Mouse (Mus musculus) stomach, postnatal 0 days (tissue): Measurements from ENCODE around the gene Ptpra. TPM values are rescaled to one million over a fixed set of nuclear protein-coding genes. Genes with fewer than 3 reads are reported as not detected.

ENCODE experiments used
- ATAC-seq: fragments of 200-750 bp; cut with Nextera tagmentation; 2 replicates; pipeline ENCODE4 v1.8.0; 2017; ENCODE audit not compliant: low FRiP score, low TSS enrichment
- DNase-seq: peaks from one replicate; pipeline ENCODE4 v3.0.0-alpha.2; 2016; ENCODE audit warnings: low spot score
- H3K27ac ChIP-seq: fragments of 300-500 bp; sonication (generic); replicated peaks from 2 replicates; pipeline ENCODE4 v1.5.1; 2014; ENCODE audit warnings: mild to moderate bottlenecking, control low read depth
- H3K27me3 ChIP-seq: fragments of 300-500 bp; sonication (generic); 2 replicates; pipeline ENCODE4 v1.6.1; 2014; ENCODE audit warnings: low read length; ENCODE audit not compliant: control insufficient read depth, insufficient read depth
- H3K36me3 ChIP-seq: fragments of 300-500 bp; sonication (generic); 2 replicates; pipeline ENCODE4 v1.6.1; 2014; ENCODE audit warnings: low read length, mixed read lengths; ENCODE audit not compliant: control insufficient read depth, insufficient read depth
- H3K4me1 ChIP-seq: fragments of 300-500 bp; sonication (generic); replicated peaks from 2 replicates; pipeline ENCODE4 v1.6.1; 2014; ENCODE audit warnings: antibody characterized with exemption; ENCODE audit not compliant: control insufficient read depth, insufficient read depth
- H3K4me2 ChIP-seq: fragments of 300-500 bp; sonication (generic); replicated peaks from 2 replicates; pipeline ENCODE4 v1.6.1; 2014; ENCODE audit warnings: low read depth, mild to moderate bottlenecking, control low read depth, moderate library complexity
- H3K4me3 ChIP-seq: fragments of 300-500 bp; sonication (generic); 2 replicates; pipeline ENCODE4 v1.5.1; 2014; ENCODE audit warnings: low read depth, low read length, control low read depth
- H3K9ac ChIP-seq: fragments of 300-500 bp; sonication (generic); 2 replicates; pipeline ENCODE4 v1.6.1; 2014; ENCODE audit warnings: mild to moderate bottlenecking, low read length, control low read depth, mixed read lengths
- H3K9me3 ChIP-seq: fragments of 300-500 bp; sonication (generic); 2 replicates; pipeline ENCODE4 v1.6.1; 2016; ENCODE audit warnings: low read length; ENCODE audit not compliant: control insufficient read depth
- CTCF ChIP-seq: IDR thresholded peaks from 2 replicates; pipeline ENCODE4 v1.5.1; 2016; ENCODE audit warnings: antibody characterized with exemption, low read depth, mild to moderate bottlenecking, moderate library complexity
- EP300 ChIP-seq: optimal IDR thresholded peaks from 2 replicates; pipeline ENCODE3; 2016; ENCODE audit warnings: antibody characterized with exemption
- WGBS: fragments of 180-500 bp; shearing (Covaris S2); extraction: QIAGEN DNeasy Blood & Tissue Kit; methylation state at CpG from one replicate; pipeline ENCODE4 v1.1.7; 2014; 5-methylcytosine and 5-hydroxymethylcytosine counted together
- polyA plus RNA-seq: library from polyadenylated mRNA; unstranded; fragments of >200 nt; fragmentation: Nextera tagmentation; extraction: Ambion mirVana; gene quantifications from 2 replicates; pipeline ENCODE4 v1.2.1, GENCODE M21; 2015

Gene Ptpra
- polyA plus RNA-seq, 1 experiment from 2014 or later: 45.1 TPM

- TF ChIP-seq EP300 (no peak), CTCF (no peak)
- 0% methylated on average over 41 of the region's 47 CpGs for WGBS
- peak overlapping the region; percentile 84 for H3K4me2 ChIP-seq
- DNase-seq (peak; percentile 81), ATAC-seq (peak; percentile 90)
- H3K27ac ChIP-seq: peak overlapping the region; percentile 87
- H3K9me3 ChIP-seq: no peaks in the 10 kb centered on the region
- peak overlapping the region; percentile 81 for H3K9ac ChIP-seq
- H3K4me1 ChIP-seq: peaks cover 6% of the 10 kb centered on the region; the same call in 1 of the 2 replicates
- peak overlapping the region; percentile 70 for H3K4me3 ChIP-seq
- no peaks in the 10 kb centered on the region for H3K36me3 ChIP-seq
- no peaks in the 10 kb centered on the region for H3K27me3 ChIP-seq
Observed at GRCm38 (mm10) chr2:130450434-130450796, 337 bp downstream of the Ptpra start.

- peaks cover 6% of the 10 kb centered on the region; the same call in 1 of the 2 replicates for H3K4me1 ChIP-seq
- TF ChIP-seq EP300: no peak
- TF ChIP-seq CTCF: no peak
- H3K4me2 ChIP-seq: peak overlapping the region; percentile 84
- H3K27ac ChIP-seq: no peak overlapping the region
- H3K9ac ChIP-seq: peak overlapping the region; percentile 81
- no peaks in the 10 kb centered on the region for H3K9me3 ChIP-seq
- H3K27me3 ChIP-seq: no peaks in the 10 kb centered on the region
- no peaks in the 10 kb centered on the region for H3K36me3 ChIP-seq
- peak overlapping the region; percentile 70 for H3K4me3 ChIP-seq
- no peak for DNase-seq
- 52% methylated on average over 14 of the region's 14 CpGs for WGBS
- ATAC-seq: no peak
Observed at GRCm38 (mm10) chr2:130451086-130451726, 1.1 kb downstream of the Ptpra start.

- ATAC-seq: no peak
- Histone ChIP-seq H3K4me2 (peak overlapping the region; percentile 84), H3K27ac (no peak overlapping the region), H3K4me1 (peaks cover 6% of the 10 kb centered on the region; the same call in 1 of the 2 replicates), H3K9me3 (no peaks in the 10 kb centered on the region), H3K4me3 (peak overlapping the region; percentile 70; the same call in 1 of the 2 replicates), H3K9ac (peak overlapping the region; percentile 81; the same call in 1 of the 2 replicates), H3K36me3 (no peaks in the 10 kb centered on the region), H3K27me3 (no peaks in the 10 kb centered on the region)
- WGBS: 52% methylated on average over 3 of the region's 3 CpGs
- DNase-seq: no peak
- TF ChIP-seq CTCF: no peak
- no peak for TF ChIP-seq EP300
Observed at GRCm38 (mm10) chr2:130451727-130452090, 1.6 kb downstream of the Ptpra start.

- WGBS: 57% methylated on average over 2 of the region's 2 CpGs
- Histone ChIP-seq H3K9ac (no peak overlapping the region), H3K4me2 (no peak overlapping the region), H3K4me1 (peaks cover 6% of the 10 kb centered on the region; the same call in 1 of the 2 replicates), H3K9me3 (no peaks in the 10 kb centered on the region), H3K36me3 (no peaks in the 10 kb centered on the region), H3K27ac (no peak overlapping the region), H3K4me3 (no peak overlapping the region), H3K27me3 (no peaks in the 10 kb centered on the region)
- ATAC-seq (no peak), DNase-seq (no peak)
- TF ChIP-seq CTCF: no peak
- TF ChIP-seq EP300: no peak
Observed at GRCm38 (mm10) chr2:130452266-130452665, 2.2 kb downstream of the Ptpra start.

- peaks cover 6% of the 10 kb centered on the region; the same call in 1 of the 2 replicates for H3K4me1 ChIP-seq
- ATAC-seq (no peak), DNase-seq (no peak)
- no peak overlapping the region for H3K4me3 ChIP-seq
- H3K27me3 ChIP-seq: no peaks in the 10 kb centered on the region
- H3K36me3 ChIP-seq: no peaks in the 10 kb centered on the region
- no peaks in the 10 kb centered on the region for H3K9me3 ChIP-seq
- H3K9ac ChIP-seq: no peak overlapping the region
- H3K27ac ChIP-seq: no peak overlapping the region
- 53% methylated on average over 6 of the region's 6 CpGs for whole genome bisulfite sequencing
- TF ChIP-seq EP300 (no peak), CTCF (no peak)
- H3K4me2 ChIP-seq: no peak overlapping the region
Observed at GRCm38 (mm10) chr2:130453421-130453820, 3.3 kb downstream of the Ptpra start.

GRCm38 (mm10) chr2:130454748-130455370 lies 4.8 kb downstream of the Ptpra start:
- no peak for ATAC-seq
- H3K9ac ChIP-seq: no peak overlapping the region
- no peaks in the 10 kb centered on the region for H3K9me3 ChIP-seq
- no peak overlapping the region for H3K27ac ChIP-seq
- no peaks in the 10 kb centered on the region for H3K36me3 ChIP-seq
- H3K4me2 ChIP-seq: no peak overlapping the region
- TF ChIP-seq CTCF (no peak), EP300 (no peak)
- H3K27me3 ChIP-seq: no peaks in the 10 kb centered on the region
- peaks cover 6% of the 10 kb centered on the region; the same call in 1 of the 2 replicates for H3K4me1 ChIP-seq
- no peak overlapping the region for H3K4me3 ChIP-seq
- DNase-seq: no peak
- 53% methylated on average over 6 of the region's 6 CpGs for WGBS
